Mouse (Mus musculus) frontal cortex, postnatal 25 days (tissue): Measurements from ENCODE around the gene Hnrnpc.
A peak's percentile ranks its signal among the peaks of the same experiment; 100 is the strongest.
"Not testable (repeated sequence)": the region's sequence is repeated elsewhere in the genome, so short reads cannot be mapped to it uniquely, and the experiment has no call there.

Experiments used
- DNase-seq, 2 experiments: peaks; one replicate each; pipeline ENCODE4 v3.0.0; 2022; ENCODE audit warnings: low spot score in 2 of 2

Gene Hnrnpc

GRCm38 (mm10) chr14:52103474-52103855, 363 bp downstream of the Hnrnpc start:
- peak in 1 of 2 experiments; percentile 7 for DNase-seq

GRCm38 (mm10) chr14:52101285-52102157, 2.3 kb downstream of the Hnrnpc start:
- no peak for DNase-seq

GRCm38 (mm10) chr14:52100170-52100960, 3.5 kb downstream of the Hnrnpc start:
- DNase-seq: no peak

DNA sequence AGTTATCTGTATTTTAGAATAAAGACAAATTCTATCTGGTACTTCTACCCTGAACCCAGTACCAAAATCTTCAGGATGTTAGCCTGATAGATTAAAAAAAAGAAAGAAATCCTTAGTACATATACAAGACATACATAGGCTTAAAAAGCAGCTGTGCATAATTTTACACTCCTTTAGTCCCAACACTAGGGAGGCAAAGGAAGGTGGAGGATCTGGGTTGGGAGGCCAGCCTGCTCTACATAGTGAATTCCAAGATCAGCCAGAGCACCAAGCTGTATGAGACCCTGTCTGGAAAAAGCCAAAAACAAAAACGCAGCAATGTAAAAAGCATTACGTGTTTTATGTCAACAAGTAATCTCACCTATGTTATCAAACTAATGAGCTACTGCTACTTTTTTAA, 4.3 kb downstream of the Hnrnpc start:
- no peak for DNase-seq

- not testable (repeated sequence) for DNase-seq
These were observed 5.4 kb downstream of the Hnrnpc start for GRCm38 (mm10) chr14:52098387-52098786.

GRCm38 (mm10) chr14:52097191-52097590, 6.6 kb downstream of the Hnrnpc start:
- DNase-seq: not testable (repeated sequence)

- DNase-seq: no peak
These were observed 9.3 kb downstream of the Hnrnpc start for GRCm38 (mm10) chr14:52094533-52094932.

GRCm38 (mm10) chr14:52083083-52083482, 20.7 kb downstream of the Hnrnpc start:
- no peak for DNase-seq

DNA sequence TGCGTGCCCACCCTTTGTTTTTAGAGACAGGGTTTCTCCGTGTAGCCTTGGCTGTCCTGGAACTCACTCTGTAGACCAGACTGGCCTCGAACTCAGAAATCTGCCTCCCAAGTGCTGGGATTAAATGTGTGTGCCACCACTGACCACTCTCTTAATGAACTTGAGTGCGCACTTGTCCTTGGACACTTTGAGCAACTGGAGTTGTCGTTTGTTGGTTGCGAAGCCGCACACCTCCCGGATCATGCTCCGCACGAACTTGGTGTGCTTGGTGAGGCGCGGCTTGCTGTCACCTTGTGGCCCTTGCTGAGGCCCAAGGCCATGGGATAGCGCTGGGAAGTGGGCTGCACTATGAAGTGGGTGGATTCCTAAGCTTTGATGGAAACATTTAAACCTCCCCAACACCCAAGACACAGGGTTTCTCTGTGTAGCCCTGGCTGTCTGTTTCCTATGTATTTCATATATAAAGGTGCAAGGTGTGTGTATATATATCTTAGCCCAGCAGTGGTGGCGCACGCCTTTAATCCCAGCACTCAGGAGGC, 32.2 kb downstream of the Hnrnpc start:
- no peak for DNase-seq

GRCm38 (mm10) chr14:52066135-52066534, 37.7 kb downstream of the Hnrnpc start:
- no peak for DNase-seq

- no peak for DNase-seq
These were observed 42.0 kb downstream of the Hnrnpc start for GRCm38 (mm10) chr14:52061798-52062197.

- DNase-seq: no peak
These were observed 43.0 kb downstream of the Hnrnpc start for GRCm38 (mm10) chr14:52060800-52061199.

DNA sequence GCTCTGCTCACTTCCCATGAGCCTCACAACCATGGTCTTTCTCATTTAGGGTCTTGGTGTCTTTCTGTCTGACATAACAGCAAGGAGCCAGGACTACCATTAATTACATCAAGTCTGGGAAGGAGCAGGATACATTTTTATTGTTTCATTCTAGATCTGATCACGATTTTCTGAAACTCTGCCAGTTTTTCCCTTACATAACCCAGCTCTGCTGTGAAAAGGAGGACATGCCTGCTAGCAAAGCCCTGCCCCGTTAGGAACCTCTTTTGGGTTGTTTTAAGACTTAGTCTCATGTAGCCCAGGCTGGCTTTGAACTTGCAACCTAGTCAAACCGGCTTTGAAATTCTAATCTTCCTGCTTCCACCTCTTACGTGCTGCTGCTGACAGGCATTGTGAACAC, 43.8 kb downstream of the Hnrnpc start:
- DNase-seq: no peak

GRCm38 (mm10) chr14:52052720-52053119, 51.1 kb downstream of the Hnrnpc start:
- not testable (repeated sequence) for DNase-seq

GRCm38 (mm10) chr14:52045966-52046565, 57.8 kb downstream of the Hnrnpc start:
- no peak for DNase-seq

- no peak for DNase-seq
These were observed 58.7 kb downstream of the Hnrnpc start for GRCm38 (mm10) chr14:52044901-52045678.

DNA sequence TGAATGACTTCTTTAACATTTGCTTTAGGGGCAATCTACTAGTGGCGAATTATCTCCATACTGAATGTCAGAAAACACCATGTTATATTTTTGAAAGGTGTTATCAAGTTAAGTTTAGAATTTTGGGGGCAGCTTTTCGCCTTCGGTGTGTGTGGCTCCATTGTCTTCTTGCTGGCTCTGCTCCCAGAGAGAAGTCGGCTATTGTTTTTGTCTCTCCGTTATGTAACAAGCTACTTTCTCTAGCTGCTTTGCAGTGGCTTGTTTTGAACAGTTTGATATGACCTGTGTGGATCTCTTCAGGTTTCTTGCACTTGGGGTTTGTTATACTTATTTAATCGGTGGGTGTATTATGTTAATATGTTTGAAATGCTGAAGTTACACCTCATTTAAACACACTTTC, 60.4 kb downstream of the Hnrnpc start:
- DNase-seq: no peak

DNA sequence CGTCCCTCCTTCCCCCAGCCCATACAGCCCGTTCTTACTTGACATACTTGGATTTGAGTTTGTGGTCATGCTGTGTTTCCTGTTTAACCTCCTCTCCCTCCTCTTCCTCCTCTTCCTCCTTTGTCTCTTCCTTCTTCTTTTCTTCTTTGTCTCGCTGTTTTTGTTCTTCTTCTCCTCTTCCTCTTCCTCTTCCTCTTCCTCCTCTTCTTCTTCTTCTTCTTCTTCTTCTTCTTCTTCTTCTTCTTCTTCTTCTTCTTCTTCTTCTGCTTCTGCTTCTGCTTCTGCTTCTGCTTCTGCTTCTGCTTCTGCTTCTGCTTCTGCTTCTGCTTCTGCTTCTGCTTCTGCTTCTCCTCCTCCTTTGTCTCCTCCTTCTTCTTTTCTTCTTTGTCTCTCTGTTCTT, 61.5 kb downstream of the Hnrnpc start, which contains the start of gene Olfr221:
Gene Olfr221 (minus strand): TSS at position 101 of the 400 bp plus-strand sequence.
- not testable (repeated sequence) for DNase-seq

- no peak for DNase-seq
These were observed 64.5 kb downstream of the Hnrnpc start for GRCm38 (mm10) chr14:52039332-52039731.

GRCm38 (mm10) chr14:52035926-52036325, 67.9 kb downstream of the Hnrnpc start:
- DNase-seq: no peak

GRCm38 (mm10) chr14:52026342-52026741, 77.5 kb downstream of the Hnrnpc start:
- no peak for DNase-seq
